Mouse (Mus musculus): Measurements from ENCODE around the gene Ctnna3. TPM values are rescaled to one million over a fixed set of nuclear protein-coding genes. Genes with fewer than 3 reads are reported as not detected.

Gene Ctnna3
- polyA plus RNA-seq, 1 experiment from 2014 or later, result 0.41 TPM

DNA sequence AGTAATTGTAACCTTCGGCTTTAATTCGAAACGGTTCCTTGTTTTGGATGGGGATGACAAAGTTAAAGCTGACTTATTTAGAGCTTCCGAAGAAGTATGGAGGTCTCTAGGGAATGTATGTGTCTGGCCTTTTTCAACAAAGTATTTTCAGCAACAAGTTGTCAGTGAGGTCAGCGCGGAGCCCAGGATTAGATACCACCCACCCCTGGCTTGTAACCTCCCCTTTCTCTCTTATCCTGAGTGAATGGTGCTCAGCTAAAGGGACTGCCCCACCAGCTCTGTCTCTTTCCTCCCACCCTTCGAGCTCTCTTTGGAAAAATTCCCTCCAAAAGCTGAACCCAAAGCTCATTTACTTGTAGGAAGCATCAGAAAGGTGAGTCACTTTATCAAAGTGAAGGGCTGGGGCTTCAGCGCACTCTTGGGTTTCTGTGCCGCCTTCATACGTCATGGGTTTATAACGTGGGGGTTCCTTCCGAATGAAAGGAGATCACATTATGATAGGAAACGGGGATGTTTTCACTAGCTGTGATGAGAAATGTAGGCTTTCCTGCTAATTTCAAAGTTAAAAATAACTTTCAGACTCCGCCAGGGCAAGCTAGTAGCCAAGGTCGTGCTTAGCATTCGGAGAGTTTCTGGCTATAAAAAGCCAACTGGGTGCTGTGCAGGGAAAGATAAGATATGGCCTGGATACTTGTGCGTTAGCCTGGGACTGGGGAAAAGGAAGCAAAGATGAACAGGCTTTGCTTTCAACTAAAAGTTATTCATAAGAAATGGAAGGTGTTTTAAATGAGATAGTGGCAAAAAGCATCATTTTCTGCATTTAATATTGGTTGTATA, 27.6 kb downstream of the Ctnna3 start:
- Histone ChIP-seq H3K27me3 (replicated peaks; ENCODE audit: control insufficient read depth, insufficient read depth, low read length) (no peaks in the 10 kb centered on the region), H3K4me3 (ENCODE audit: low read depth, low read length) (no peak overlapping the region), H3K9me3 (replicated peaks; ENCODE audit: control insufficient read depth, low read length) (no peaks in the 10 kb centered on the region), H3K36me3 (ENCODE audit: control insufficient read depth, insufficient read depth, low read length) (no peaks in the 10 kb centered on the region), H3K9ac (ENCODE audit: low read length) (no peak overlapping the region), H3K4me2 (ENCODE audit: low read length) (no peak overlapping the region), H3K27ac (ENCODE audit: low read depth, low read length) (no peak overlapping the region), H3K4me1 (ENCODE audit: control insufficient read depth, insufficient read depth, low read length) (no peaks in the 10 kb centered on the region)
- no peak for DNase-seq (ENCODE audit: low spot score)
- WGBS, result 88% methylated on average over 17 of the region's 17 CpGs
- ATAC-seq, result no peak

DNA sequence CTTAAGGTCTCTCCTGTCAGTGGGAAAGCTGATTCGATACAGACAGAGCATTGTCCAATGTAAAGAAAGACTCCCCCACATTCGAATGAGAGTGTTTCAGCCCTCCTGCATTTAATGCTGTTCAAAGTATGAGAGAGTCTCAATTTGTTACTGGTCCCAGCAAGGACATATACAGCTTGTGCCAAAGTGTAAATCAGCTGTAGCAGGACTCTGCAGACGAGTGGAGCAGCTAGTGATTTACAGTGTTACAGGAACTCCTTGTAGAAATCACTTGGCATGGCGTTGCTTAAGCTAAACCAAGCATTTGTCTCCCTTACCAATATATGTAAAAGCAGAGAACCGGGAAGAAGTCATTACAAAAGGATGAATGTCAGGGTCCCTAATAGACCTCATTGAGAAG, 31.0 kb downstream of the Ctnna3 start:
- WGBS, result 61% methylated on average over 5 of the region's 5 CpGs
- H3K27ac ChIP-seq (ENCODE audit: low read depth, low read length), result no peak overlapping the region
- no peak overlapping the region for H3K4me2 ChIP-seq (ENCODE audit: low read length)
- no peaks in the 10 kb centered on the region for H3K9me3 ChIP-seq (replicated peaks; ENCODE audit: control insufficient read depth, low read length)
- H3K36me3 ChIP-seq (ENCODE audit: control insufficient read depth, insufficient read depth, low read length), result no peaks in the 10 kb centered on the region
- H3K4me3 ChIP-seq (ENCODE audit: low read depth, low read length), result no peak overlapping the region
- no peak for DNase-seq (ENCODE audit: low spot score)
- ATAC-seq, result no peak
- H3K9ac ChIP-seq (ENCODE audit: low read length), result no peak overlapping the region
- no peaks in the 10 kb centered on the region for H3K27me3 ChIP-seq (replicated peaks; ENCODE audit: control insufficient read depth, insufficient read depth, low read length)
- no peaks in the 10 kb centered on the region for H3K4me1 ChIP-seq (ENCODE audit: control insufficient read depth, insufficient read depth, low read length)

DNA sequence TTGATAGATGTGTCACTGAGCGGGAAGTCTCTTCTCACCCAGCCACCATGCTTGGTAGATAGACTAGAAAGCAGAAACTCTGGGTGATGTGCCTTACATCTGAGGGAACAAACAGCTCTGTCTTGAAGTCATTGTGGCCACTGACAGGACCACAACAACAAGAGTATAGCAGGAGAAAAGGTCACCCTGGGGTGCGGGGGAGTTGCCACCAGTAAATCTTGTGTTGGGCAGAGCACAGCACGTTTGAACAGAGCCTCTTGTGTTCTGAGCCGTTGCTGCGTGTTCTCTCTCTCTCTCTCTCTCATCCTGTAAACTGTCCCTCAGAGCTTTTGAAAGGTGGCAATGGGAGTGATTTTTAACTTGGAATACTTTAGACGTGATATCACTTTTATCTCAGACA, 42.6 kb downstream of the Ctnna3 start:
- Histone ChIP-seq H3K36me3 (ENCODE audit: control insufficient read depth, insufficient read depth, low read length) (no peaks in the 10 kb centered on the region), H3K9me3 (replicated peaks; ENCODE audit: control insufficient read depth, low read length) (no peaks in the 10 kb centered on the region), H3K4me2 (ENCODE audit: low read length) (no peak overlapping the region), H3K27ac (ENCODE audit: low read depth, low read length) (no peak overlapping the region), H3K4me1 (ENCODE audit: control insufficient read depth, insufficient read depth, low read length) (no peaks in the 10 kb centered on the region), H3K9ac (ENCODE audit: low read length) (no peak overlapping the region), H3K27me3 (replicated peaks; ENCODE audit: control insufficient read depth, insufficient read depth, low read length) (0 out of 2 replicates have a peak, but pooled peaks cover 3% of the 10 kb centered on the region), H3K4me3 (ENCODE audit: low read depth, low read length) (no peak overlapping the region)
- DNase-seq (ENCODE audit: low spot score) (no peak), ATAC-seq (no peak)
- 59% methylated on average over 6 of the region's 6 CpGs for WGBS

DNA sequence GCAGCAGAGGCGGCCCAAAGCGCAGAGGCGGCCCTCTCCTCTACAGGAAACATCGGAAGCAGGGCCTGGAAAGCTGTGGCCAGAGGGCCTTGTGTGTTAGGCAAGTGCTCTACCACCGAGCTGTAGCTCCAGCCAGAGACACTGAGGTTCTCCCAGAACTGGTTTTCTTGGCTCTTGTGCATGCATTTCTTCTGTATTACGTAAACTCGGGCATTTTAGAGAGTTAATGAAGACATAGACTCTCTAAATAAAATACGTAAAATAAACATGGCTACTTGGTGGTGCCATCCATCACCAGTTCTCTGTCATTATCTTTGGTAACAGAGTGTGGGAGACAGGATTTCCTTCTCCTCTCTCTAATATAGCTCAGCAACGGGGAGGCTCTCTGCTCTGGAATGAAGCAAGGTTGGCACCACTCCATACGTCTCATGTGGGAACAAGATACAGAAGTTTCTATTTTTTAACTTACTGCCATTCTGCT, 46.3 kb downstream of the Ctnna3 start:
- no peak for ATAC-seq
- Histone ChIP-seq H3K27me3 (replicated peaks; ENCODE audit: control insufficient read depth, insufficient read depth, low read length) (0 out of 2 replicates have a peak, but pooled peaks cover 3% of the 10 kb centered on the region), H3K4me2 (ENCODE audit: low read length) (no peak overlapping the region), H3K9ac (ENCODE audit: low read length) (no peak overlapping the region), H3K9me3 (replicated peaks; ENCODE audit: control insufficient read depth, low read length) (no peaks in the 10 kb centered on the region), H3K4me3 (ENCODE audit: low read depth, low read length) (no peak overlapping the region), H3K27ac (ENCODE audit: low read depth, low read length) (no peak overlapping the region), H3K4me1 (ENCODE audit: control insufficient read depth, insufficient read depth, low read length) (no peaks in the 10 kb centered on the region), H3K36me3 (ENCODE audit: control insufficient read depth, insufficient read depth, low read length) (no peaks in the 10 kb centered on the region)
- 83% methylated on average over 10 of the region's 10 CpGs for WGBS
- DNase-seq (ENCODE audit: low spot score), result no peak

DNA sequence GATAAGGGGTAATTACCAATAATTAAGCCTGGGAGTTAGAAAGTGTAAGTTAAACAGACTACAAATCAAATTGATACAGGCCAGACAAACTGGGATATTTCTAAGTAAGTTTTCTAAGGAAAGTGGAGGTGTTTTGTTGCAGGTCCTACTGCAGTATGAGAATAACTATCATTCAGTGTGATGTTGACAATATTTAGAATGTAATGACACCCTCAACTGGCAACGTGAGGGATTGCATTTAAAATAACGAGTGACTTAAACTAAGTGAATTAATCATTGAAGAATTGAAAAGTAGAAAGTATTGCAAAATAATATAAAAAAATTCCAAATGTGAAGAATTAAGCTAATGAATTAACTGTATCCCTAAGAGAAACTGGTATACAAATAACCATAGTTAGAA, 49.0 kb downstream of the Ctnna3 start:
- H3K4me2 ChIP-seq (ENCODE audit: low read length), result no peak overlapping the region
- no peak overlapping the region for H3K27ac ChIP-seq (ENCODE audit: low read depth, low read length)
- ATAC-seq (no peak), DNase-seq (ENCODE audit: low spot score) (peak; percentile 25)
- H3K9ac ChIP-seq (ENCODE audit: low read length), result no peak overlapping the region
- H3K27me3 ChIP-seq (replicated peaks; ENCODE audit: control insufficient read depth, insufficient read depth, low read length), result 0 out of 2 replicates have a peak, but pooled peaks cover 3% of the 10 kb centered on the region
- H3K4me1 ChIP-seq (ENCODE audit: control insufficient read depth, insufficient read depth, low read length), result no peaks in the 10 kb centered on the region
- no peaks in the 10 kb centered on the region for H3K9me3 ChIP-seq (replicated peaks; ENCODE audit: control insufficient read depth, low read length)
- H3K4me3 ChIP-seq (ENCODE audit: low read depth, low read length), result no peak overlapping the region
- no peaks in the 10 kb centered on the region for H3K36me3 ChIP-seq (ENCODE audit: control insufficient read depth, insufficient read depth, low read length)
- WGBS, result 32% methylated on average over 2 of the region's 2 CpGs

DNA sequence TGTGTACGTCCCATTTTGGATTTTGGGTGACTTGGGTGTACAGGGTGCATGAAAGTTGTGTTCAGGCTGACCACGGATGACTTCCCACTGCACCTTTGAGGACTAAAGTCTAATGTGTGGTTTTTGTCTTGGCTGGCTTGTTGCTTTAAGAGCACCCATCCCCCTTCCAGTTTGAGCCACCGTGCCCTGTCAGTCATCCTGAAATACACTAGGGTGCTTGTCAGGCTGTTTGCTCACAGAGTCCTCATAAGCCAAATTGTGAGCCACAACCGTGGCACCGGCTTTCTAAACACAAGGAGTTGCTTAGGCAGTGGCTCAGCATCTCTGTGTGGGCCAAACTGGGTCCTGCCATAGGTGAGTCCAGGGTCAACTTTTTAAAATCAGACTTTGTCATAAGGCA, 50.2 kb downstream of the Ctnna3 start:
- H3K4me2 ChIP-seq (ENCODE audit: low read length), result no peak overlapping the region
- DNase-seq (ENCODE audit: low spot score) (no peak), ATAC-seq (no peak)
- H3K9me3 ChIP-seq (replicated peaks; ENCODE audit: control insufficient read depth, low read length), result no peaks in the 10 kb centered on the region
- H3K27me3 ChIP-seq (replicated peaks; ENCODE audit: control insufficient read depth, insufficient read depth, low read length), result 0 out of 2 replicates have a peak, but pooled peaks cover 3% of the 10 kb centered on the region
- H3K27ac ChIP-seq (ENCODE audit: low read depth, low read length), result no peak overlapping the region
- H3K36me3 ChIP-seq (ENCODE audit: control insufficient read depth, insufficient read depth, low read length), result no peaks in the 10 kb centered on the region
- no peaks in the 10 kb centered on the region for H3K4me1 ChIP-seq (ENCODE audit: control insufficient read depth, insufficient read depth, low read length)
- no peak overlapping the region for H3K9ac ChIP-seq (ENCODE audit: low read length)
- 63% methylated on average over 5 of the region's 5 CpGs for WGBS
- no peak overlapping the region for H3K4me3 ChIP-seq (ENCODE audit: low read depth, low read length)

DNA sequence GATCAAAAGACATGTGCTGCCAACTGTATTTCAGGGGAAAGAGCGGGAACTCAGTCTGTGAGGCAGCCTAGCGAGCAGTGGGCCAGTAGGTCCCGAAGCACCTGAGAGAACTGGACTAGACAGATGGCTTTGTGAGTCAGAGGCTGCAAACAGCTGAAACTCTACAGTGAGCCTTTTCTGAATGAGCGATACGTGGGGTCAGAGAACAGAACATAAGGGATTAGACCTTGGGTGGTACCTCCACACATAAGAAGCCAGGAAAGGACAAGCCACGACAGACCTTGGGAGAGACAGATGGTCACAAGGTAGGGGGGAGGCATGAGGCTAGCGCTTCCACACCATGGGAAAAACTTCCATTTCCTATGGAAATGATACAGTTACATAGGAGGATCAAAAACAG, 58.4 kb downstream of the Ctnna3 start:
- Histone ChIP-seq H3K9ac (ENCODE audit: low read length) (no peak overlapping the region), H3K27me3 (replicated peaks; ENCODE audit: control insufficient read depth, insufficient read depth, low read length) (no peaks in the 10 kb centered on the region), H3K4me3 (ENCODE audit: low read depth, low read length) (no peak overlapping the region), H3K27ac (ENCODE audit: low read depth, low read length) (no peak overlapping the region), H3K36me3 (ENCODE audit: control insufficient read depth, insufficient read depth, low read length) (no peaks in the 10 kb centered on the region), H3K9me3 (replicated peaks; ENCODE audit: control insufficient read depth, low read length) (no peaks in the 10 kb centered on the region), H3K4me1 (ENCODE audit: control insufficient read depth, insufficient read depth, low read length) (no peaks in the 10 kb centered on the region), H3K4me2 (ENCODE audit: low read length) (no peak overlapping the region)
- DNase-seq (ENCODE audit: low spot score), result no peak
- 85% methylated on average over 7 of the region's 7 CpGs for WGBS
- ATAC-seq, result no peak

DNA sequence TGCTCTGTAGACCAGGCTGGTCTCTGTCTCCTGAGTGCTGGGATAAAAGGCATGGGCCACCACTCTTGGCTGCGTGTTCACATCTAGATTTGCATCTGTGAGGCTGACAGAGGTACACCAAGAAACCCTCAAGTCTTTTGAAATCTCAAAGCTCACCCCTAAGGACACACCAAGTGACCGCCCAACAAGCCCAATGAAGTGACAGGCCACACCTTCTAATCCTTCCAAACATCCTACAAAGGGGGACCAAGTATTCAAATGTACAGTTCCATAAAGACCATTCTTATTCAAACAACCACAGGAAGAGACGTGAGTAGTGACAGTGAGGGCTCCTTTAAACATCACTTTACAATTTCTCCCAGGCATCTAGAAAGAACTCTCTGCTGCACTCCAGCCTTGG, 94.1 kb downstream of the Ctnna3 start:
- no peak overlapping the region for H3K4me2 ChIP-seq (ENCODE audit: low read length)
- H3K27ac ChIP-seq (ENCODE audit: low read depth, low read length), result no peak overlapping the region
- DNase-seq (ENCODE audit: low spot score) (no peak), ATAC-seq (no peak)
- no peak overlapping the region for H3K9ac ChIP-seq (ENCODE audit: low read length)
- 72% methylated on average over 3 of the region's 3 CpGs for WGBS
- H3K27me3 ChIP-seq (replicated peaks; ENCODE audit: control insufficient read depth, insufficient read depth, low read length), result no peaks in the 10 kb centered on the region
- no peaks in the 10 kb centered on the region for H3K9me3 ChIP-seq (replicated peaks; ENCODE audit: control insufficient read depth, low read length)
- H3K36me3 ChIP-seq (ENCODE audit: control insufficient read depth, insufficient read depth, low read length), result no peaks in the 10 kb centered on the region
- H3K4me3 ChIP-seq (ENCODE audit: low read depth, low read length), result no peak overlapping the region
- no peaks in the 10 kb centered on the region for H3K4me1 ChIP-seq (ENCODE audit: control insufficient read depth, insufficient read depth, low read length)

DNA sequence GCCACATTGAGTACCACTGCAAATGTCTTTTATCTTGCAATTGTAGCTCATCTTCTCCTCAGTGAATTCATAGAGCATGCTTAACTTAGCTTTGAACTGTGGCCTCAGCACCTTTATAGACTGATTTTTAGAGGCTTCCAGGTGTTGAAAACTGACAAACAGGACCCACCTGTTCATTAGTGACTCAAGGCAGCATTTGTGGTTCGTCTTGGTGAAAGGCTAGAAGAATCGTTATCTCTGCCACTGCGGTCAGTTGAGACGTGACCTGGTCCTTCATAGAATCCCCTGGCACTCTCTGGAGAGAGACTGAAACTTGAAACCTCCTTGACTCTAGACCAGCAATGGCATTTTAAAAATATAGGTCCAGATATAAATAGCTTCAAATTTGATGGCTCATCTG, 96.1 kb downstream of the Ctnna3 start:
- no peak for ATAC-seq
- Histone ChIP-seq H3K36me3 (ENCODE audit: control insufficient read depth, insufficient read depth, low read length) (no peaks in the 10 kb centered on the region), H3K9ac (ENCODE audit: low read length) (no peak overlapping the region), H3K4me2 (ENCODE audit: low read length) (no peak overlapping the region), H3K27me3 (replicated peaks; ENCODE audit: control insufficient read depth, insufficient read depth, low read length) (no peaks in the 10 kb centered on the region), H3K9me3 (replicated peaks; ENCODE audit: control insufficient read depth, low read length) (no peaks in the 10 kb centered on the region), H3K4me1 (ENCODE audit: control insufficient read depth, insufficient read depth, low read length) (no peaks in the 10 kb centered on the region), H3K27ac (ENCODE audit: low read depth, low read length) (no peak overlapping the region), H3K4me3 (ENCODE audit: low read depth, low read length) (no peak overlapping the region)
- no peak for DNase-seq (ENCODE audit: low spot score)
- WGBS, result 74% methylated on average over 4 of the region's 4 CpGs

Data from forebrain, embryonic 14.5 days (tissue).